Mouse (Mus musculus) cerebellum, adult 8-10 months (tissue): ENCODE results near the gene Evx2.

Experiments
- DNase-seq: peaks from one replicate; pipeline ENCODE4 v3.0.0; 2022

Gene Evx2

GRCm38 (mm10) chr2:74680561-74681398 lies 21.4 kb upstream of the Evx2 start:
- DNase-seq: no peak

GRCm38 (mm10) chr2:74679980-74680379 lies 20.6 kb upstream of the Evx2 start:
- no peak for DNase-seq

- DNase-seq: no peak
Observed at GRCm38 (mm10) chr2:74679596-74679971, 20.2 kb upstream of the Evx2 start.

GRCm38 (mm10) chr2:74678891-74679595 lies 19.7 kb upstream of the Evx2 start, which contains the start of gene Hoxd11:
Gene Hoxd11, plus strand, starts transcription at chr2:74679557.
- no peak for DNase-seq

- no peak for DNase-seq
Observed at GRCm38 (mm10) chr2:74677106-74677505, 17.7 kb upstream of the Evx2 start.

GRCm38 (mm10) chr2:74676376-74677052 lies 17.2 kb upstream of the Evx2 start:
- DNase-seq: no peak

- DNase-seq: no peak
Observed at GRCm38 (mm10) chr2:74675666-74676282, 16.4 kb upstream of the Evx2 start.

- DNase-seq: no peak
Observed at GRCm38 (mm10) chr2:74674881-74675665, 15.7 kb upstream of the Evx2 start, which contains the start of gene Hoxd12. Gene Hoxd12, plus strand, starts transcription at chr2:74675013.

GRCm38 (mm10) chr2:74673835-74674425 lies 14.6 kb upstream of the Evx2 start:
- no peak for DNase-seq

GRCm38 (mm10) chr2:74672481-74673362 lies 13.4 kb upstream of the Evx2 start:
- DNase-seq: no peak

GRCm38 (mm10) chr2:74671847-74672246 lies 12.5 kb upstream of the Evx2 start:
- DNase-seq: no peak

GRCm38 (mm10) chr2:74670632-74671188 lies 11.4 kb upstream of the Evx2 start:
- no peak for DNase-seq

GRCm38 (mm10) chr2:74669650-74670235 lies 10.4 kb upstream of the Evx2 start:
- no peak for DNase-seq

GRCm38 (mm10) chr2:74669230-74669578 lies 9.8 kb upstream of the Evx2 start:
- no peak for DNase-seq

GRCm38 (mm10) chr2:74668370-74669229 lies 9.2 kb upstream of the Evx2 start:
- DNase-seq: no peak

GRCm38 (mm10) chr2:74667842-74668357 lies 8.5 kb upstream of the Evx2 start, which contains the start of gene Hoxd13:
Gene Hoxd13, plus strand, starts transcription at chr2:74668310.
- DNase-seq: no peak

GRCm38 (mm10) chr2:74667191-74667841 lies 8.0 kb upstream of the Evx2 start:
- DNase-seq: no peak

- DNase-seq: no peak
Observed at GRCm38 (mm10) chr2:74666411-74666810, 7.1 kb upstream of the Evx2 start.
